Mouse (Mus musculus) adrenal gland, postnatal 0 days (tissue): Measurements from ENCODE around the gene Gm10553. TPM values are rescaled to one million over a fixed set of nuclear protein-coding genes. Genes with fewer than 3 reads are reported as not detected.

Experiments used
- polyA plus RNA-seq: library from polyadenylated mRNA; unstranded; fragments of >200 nt; fragmentation: Nextera tagmentation; extraction: Ambion mirVana; gene quantifications from 2 replicates; pipeline ENCODE4 v1.2.1, GENCODE M21; 2015

Gene Gm10553
- not detected in 2 replicates for polyA plus RNA-seq

GRCm38 (mm10) chr1:85099864-85100263 lies at the start of gene Gm10553:
Gene Gm10553, plus strand, starts transcription at chr1:85100164.

GRCm38 (mm10) chr1:85109753-85110152 lies 9.8 kb downstream of the Gm10553 start, which contains the start of gene A530032D15Rik:
Gene A530032D15Rik, minus strand, starts transcription at chr1:85109853.

Other genes with a start within 250 kb of the Gm10553 start
- gene Slc16a14, start 165.0 kb upstream of the Gm10553 start, polyA plus RNA-seq: 0.94 and 1.1 TPM in 2 replicates
- 0.40 TPM in 1 of 2 replicates, not detected in the other for gene A530032D15Rik, start 9.7 kb downstream of the Gm10553 start, polyA plus RNA-seq
- gene C130026I21Rik, start 170.4 kb downstream of the Gm10553 start, polyA plus RNA-seq: 0.47 and 0.62 TPM in 2 replicates